Mouse (Mus musculus): ENCODE measurements at regions not wholly inside any gene's neighbourhood (a gene's known extent, or its start where the extent isn't known, plus 50 kb on each side); places are given as distances from the start of the nearest gene placed in this dataset.

GRCm38 (mm10) chr13:55899501-55900189 is 63.7 kb upstream of the Pitx1 start:
- intact Hi-C loops (cut with DNase I), result no loop called here
- peak in 1 of 2 experiments; percentile 20 for DNase-seq (ENCODE audit: extremely low spot score in 1 of 2, low spot score in 2 of 2)

- DNase-seq (ENCODE audit: extremely low spot score in 1 of 2, low spot score in 2 of 2), result no peak
- intact Hi-C loops (cut with DNase I), result no loop called here
Observed at GRCm38 (mm10) chr13:55898999-55899398, 63.0 kb upstream of the Pitx1 start.

- intact Hi-C loops (cut with DNase I), result no loop called here
- no peak for DNase-seq (ENCODE audit: extremely low spot score in 1 of 2, low spot score in 2 of 2)
Observed at GRCm38 (mm10) chr13:55898257-55898950, 62.4 kb upstream of the Pitx1 start.

DNA sequence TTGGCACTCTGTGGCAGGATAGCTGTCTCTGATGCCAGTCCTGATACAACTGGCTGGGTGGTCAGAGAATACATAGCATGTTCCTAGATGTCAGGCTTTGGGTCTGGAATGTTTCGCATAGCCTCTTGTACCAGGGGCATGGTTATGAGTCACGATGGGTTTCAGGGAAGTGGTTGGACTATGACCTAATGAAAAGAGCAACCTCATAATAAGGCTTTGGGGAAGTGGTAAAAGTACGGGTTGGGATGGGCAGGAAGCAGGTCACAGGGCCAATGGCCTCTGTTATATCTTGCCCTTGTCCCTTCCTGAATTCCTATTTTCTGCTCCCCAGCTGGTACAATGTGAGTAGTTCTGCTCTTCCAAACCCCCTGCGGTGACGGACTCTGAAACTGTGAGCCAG is 59.5 kb upstream of the Pitx1 start:
- intact Hi-C loops (cut with DNase I), result no loop called here
- no peak for DNase-seq (ENCODE audit: extremely low spot score in 1 of 2, low spot score in 2 of 2)

- DNase-seq (ENCODE audit: extremely low spot score in 1 of 2, low spot score in 2 of 2), result no peak
- intact Hi-C loops (cut with DNase I), result no loop called here
Observed at GRCm38 (mm10) chr13:55893154-55894018, 57.4 kb upstream of the Pitx1 start.

DNA sequence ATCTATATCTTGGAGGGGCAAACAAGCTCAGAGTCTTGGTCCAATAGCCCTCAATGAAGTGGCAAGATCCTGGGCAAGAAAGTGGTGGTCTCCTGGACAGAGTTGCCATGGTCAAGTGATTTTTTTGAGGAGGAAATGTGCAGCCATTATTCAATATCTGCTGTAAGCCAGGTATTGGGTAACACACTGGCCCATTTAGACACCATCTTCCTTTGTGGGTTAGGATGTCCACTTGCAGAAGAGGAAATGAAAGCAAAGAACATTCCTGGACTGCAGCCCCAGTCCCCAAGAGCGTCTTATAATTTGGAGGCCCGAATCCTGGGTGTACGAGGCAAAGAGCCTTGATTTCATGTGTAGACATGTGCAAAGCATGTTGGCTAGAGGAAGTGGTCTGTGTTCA is 56.3 kb upstream of the Pitx1 start:
- no peak for DNase-seq (ENCODE audit: extremely low spot score in 1 of 2, low spot score in 2 of 2)
- intact Hi-C loops (cut with DNase I), result no loop called here

DNA sequence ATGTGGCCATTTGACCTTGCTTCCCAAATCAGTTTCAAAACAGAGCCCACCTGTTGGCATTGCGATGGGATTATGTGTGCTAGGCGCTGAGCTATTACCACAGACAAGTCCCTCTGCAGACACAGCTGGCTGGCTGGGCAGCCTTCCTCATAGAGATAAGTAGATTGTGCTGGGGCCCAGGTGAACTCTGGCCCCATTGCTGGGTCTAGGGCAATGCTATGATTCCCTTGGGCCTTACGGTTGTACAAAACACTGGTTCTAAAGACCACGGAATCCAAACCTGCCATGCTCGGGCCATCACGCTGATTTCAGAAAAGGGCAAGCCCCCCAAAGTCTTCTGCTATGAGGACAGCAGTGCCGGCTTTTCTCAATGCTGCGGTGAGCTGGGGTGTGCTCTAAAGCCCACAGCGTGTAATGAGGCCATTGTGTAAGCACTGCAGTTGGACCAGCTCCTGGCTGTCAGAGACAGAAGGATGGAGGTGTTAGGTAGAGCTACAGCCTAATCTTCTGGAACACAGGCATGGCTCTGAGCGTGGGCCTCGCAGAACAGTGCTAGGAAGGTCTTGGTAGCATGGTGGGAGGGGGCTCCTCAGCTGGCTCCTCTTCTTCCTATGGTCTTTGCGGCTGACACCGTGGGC is 51.2 kb upstream of the Pitx1 start:
- no peak for DNase-seq (ENCODE audit: extremely low spot score in 1 of 2, low spot score in 2 of 2)
- intact Hi-C loops (cut with DNase I), result no loop called here

Data from left cerebral cortex, postnatal 10 days (tissue).